ENCODE assay signal across 24 mouse cellular contexts in the genomic region with DNA sequence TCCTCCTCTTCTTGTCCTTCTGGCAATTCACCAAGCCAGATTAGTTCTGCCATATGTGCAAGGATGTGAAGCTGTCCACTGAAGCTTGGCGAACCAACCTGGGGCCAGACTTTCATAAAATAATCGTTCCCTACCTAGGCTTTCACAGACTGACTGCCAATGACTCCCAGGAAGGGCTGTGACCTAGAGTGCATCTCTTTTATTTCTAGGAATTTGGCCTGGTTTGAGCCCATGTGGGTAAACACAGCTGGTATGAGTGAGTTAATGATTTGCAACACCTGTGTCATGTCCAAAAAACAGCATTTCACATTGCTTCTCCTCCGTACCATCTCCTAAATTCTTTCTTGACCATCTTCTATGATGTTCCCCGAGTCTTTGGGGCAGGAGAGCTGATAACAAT.
DNase-seq lines count a peak whose midpoint lies in the region; ATAC-seq and TF ChIP-seq lines count a peak whose summit lies in the region.
"Had no signal": no experiment of that assay in that cellular context is flagged by ENCODE, and none has a peak within 500 bp of the region (broad histone marks: within the 10 kb centered on the region; RNA-seq: fewer than 3 reads in every experiment).

No protein-coding gene starts in this region.

- DNase-seq in cerebellum, postnatal 10 days = peak; percentile 13 to 16
- DNase-seq in cerebellum, adult 2 months = no peak
- DNase-seq in kidney, adult 8-10 months = peak; percentile 18 to 30
- no peak for DNase-seq in kidney, postnatal 10 days
- DNase-seq in liver, adult 2 months (ENCODE audit: extremely low read depth, low read depth, low spot score) = peak; percentile 94
- DNase-seq: adrenal gland, postnatal 25 days; B cell, adult 2 months; cerebellum, adult 11-12 months; cerebellum, adult 9-10 months; cerebellum, postnatal 25 days; forebrain, postnatal 0 days; gastrocnemius, adult 2 months; gastrocnemius, postnatal 14 days; heart, adult 11 months had no signal

- 41% methylated on average over 4 of the region's 4 CpGs for WGBS in cerebellum, adult 2 months
- WGBS in liver, adult 2 months = 14% methylated on average over 4 of the region's 4 CpGs
- 61% methylated on average over 4 of the region's 4 CpGs for WGBS in liver, embryonic 12.5 days (ENCODE audit: insufficient replicate concordance)

- no peaks in the 10 kb centered on the region for H3K27me3 ChIP-seq in cerebellum, adult 2 months (ENCODE audit: control insufficient read depth, insufficient read depth, low read length)
- H3K27me3 ChIP-seq in liver, adult 2 months (ENCODE audit: control insufficient read depth, insufficient read depth, low read length) = no peaks in the 10 kb centered on the region
- no peaks in the 10 kb centered on the region for H3K27me3 ChIP-seq in liver, embryonic 12.5 days (replicated peaks)
- H3K27me3 ChIP-seq: CH12.LX; embryonic facial prominence, embryonic 12.5 days; embryonic facial prominence, embryonic 15.5 days; hindbrain, embryonic 12.5 days; Patski had no signal

- TF ChIP-seq CTCF in cerebellum, adult 2 months (IDR thresholded peaks at IDR 0.05; ENCODE audit: borderline replicate concordance, insufficient read depth, low read depth, low read length) = no peak
- TF ChIP-seq CTCF in liver, adult 2 months (IDR thresholded peaks at IDR 0.05; ENCODE audit: low read depth, low read length) = no peak

- H3K79me2 ChIP-seq in liver, adult 2 months (ENCODE audit: control insufficient read depth, insufficient read depth, low read length) = no peaks in the 10 kb centered on the region

- H3K9ac ChIP-seq in liver, adult 2 months (ENCODE audit: low read depth, low read length) = no peak overlapping the region
- H3K9ac ChIP-seq in liver, embryonic 12.5 days = no peak overlapping the region
- H3K9ac ChIP-seq: embryonic facial prominence, embryonic 12.5 days; embryonic facial prominence, embryonic 15.5 days; forebrain, postnatal 0 days; hindbrain, embryonic 12.5 days; hindbrain, embryonic 15.5 days had no signal

- H3K4me2 ChIP-seq in liver, embryonic 12.5 days = no peak overlapping the region
- H3K4me2 ChIP-seq: embryonic facial prominence, embryonic 12.5 days; embryonic facial prominence, embryonic 15.5 days; heart, embryonic 11.5 days; hindbrain, embryonic 12.5 days; hindbrain, embryonic 15.5 days had no signal

- no peaks in the 10 kb centered on the region for H3K9me3 ChIP-seq in liver, embryonic 12.5 days (replicated peaks)
- H3K9me3 ChIP-seq: embryonic facial prominence, embryonic 12.5 days; embryonic facial prominence, embryonic 15.5 days; G1E; hindbrain, embryonic 12.5 days; hindbrain, embryonic 15.5 days had no signal

- no peaks in the 10 kb centered on the region for H3K4me1 ChIP-seq in cerebellum, adult 2 months (ENCODE audit: control insufficient read depth, insufficient read depth, low read length)
- H3K4me1 ChIP-seq in liver, adult 2 months (ENCODE audit: control insufficient read depth, insufficient read depth, low read length) = peaks cover 13% of the 10 kb centered on the region
- H3K4me1 ChIP-seq in liver, embryonic 12.5 days = no peaks in the 10 kb centered on the region

- H3K4me3 ChIP-seq in cerebellum, adult 2 months (replicated peaks; ENCODE audit: insufficient read depth, low read depth, low read length) = no peak overlapping the region
- no peak overlapping the region for H3K4me3 ChIP-seq in liver, adult 2 months (ENCODE audit: insufficient read depth, low read depth, low read length)
- no peak overlapping the region for H3K4me3 ChIP-seq in liver, embryonic 12.5 days
- H3K4me3 ChIP-seq: embryonic facial prominence, embryonic 12.5 days; embryonic facial prominence, embryonic 15.5 days; gastrocnemius, adult 2 months; hindbrain, embryonic 12.5 days; hindbrain, embryonic 15.5 days had no signal

- H3K36me3 ChIP-seq in liver, adult 2 months (ENCODE audit: control insufficient read depth, insufficient read depth, low read length) = no peaks in the 10 kb centered on the region
- H3K36me3 ChIP-seq in liver, embryonic 12.5 days = no peaks in the 10 kb centered on the region
- H3K36me3 ChIP-seq: embryonic facial prominence, embryonic 12.5 days; embryonic facial prominence, embryonic 15.5 days; G1E; hindbrain, embryonic 12.5 days; hindbrain, embryonic 15.5 days had no signal

- no peak overlapping the region for H3K27ac ChIP-seq in cerebellum, adult 2 months (ENCODE audit: insufficient read depth, low read length)
- H3K27ac ChIP-seq in liver, adult 2 months (replicated peaks; ENCODE audit: insufficient read depth, low read depth, low read length) = no peak overlapping the region
- H3K27ac ChIP-seq in liver, embryonic 12.5 days = no peak overlapping the region
- H3K27ac ChIP-seq: embryonic facial prominence, embryonic 12.5 days; embryonic facial prominence, embryonic 15.5 days; gastrocnemius, adult 2 months; hindbrain, embryonic 12.5 days; hindbrain, embryonic 15.5 days had no signal

- no peak for TF ChIP-seq POLR2A in cerebellum, adult 2 months (IDR thresholded peaks at IDR 0.05; ENCODE audit: borderline replicate concordance, insufficient read depth, low read length)
- no peak for TF ChIP-seq POLR2A in liver, adult 2 months (IDR thresholded peaks at IDR 0.05; ENCODE audit: extremely low read depth, insufficient read depth, low read length)

- ATAC-seq in liver, embryonic 12.5 days = no peak
- ATAC-seq: forebrain, embryonic 14.5 days; forebrain, postnatal 0 days; Patski had no signal

Comparison
In these comparisons a context has a peak if more than half of its experiments do, and no peak if none do; other contexts are left out.
1. DNase-seq: peak in cerebellum, postnatal 10 days (2 of 2), kidney, adult 8-10 months (2 of 2) and liver, adult 2 months (single experiment); none in cerebellum, adult 2 months (0 of 2) and kidney, postnatal 10 days (single experiment).